Mouse (Mus musculus) ES-Bruce4 (cell line): Measurements from ENCODE around the gene Anpep. TPM values are rescaled to one million over a fixed set of nuclear protein-coding genes. Genes with fewer than 3 reads are reported as not detected.

Experiments used
- H3K27ac ChIP-seq: 2 replicates; pipeline ENCODE4 v1.5.1; 2012; ENCODE audit warnings: low read length, inconsistent platforms; ENCODE audit not compliant: insufficient read depth
- H3K27me3 ChIP-seq: 2 replicates; pipeline ENCODE4 v1.6.1; 2012; ENCODE audit warnings: mild to moderate bottlenecking, low read length, inconsistent platforms; ENCODE audit not compliant: control insufficient read depth, poor library complexity, insufficient read depth, severe bottlenecking
- H3K36me3 ChIP-seq: 2 replicates; pipeline ENCODE4 v1.6.1; 2012; ENCODE audit warnings: inconsistent platforms, mild to moderate bottlenecking, low read length, moderate library complexity; ENCODE audit not compliant: control insufficient read depth, poor library complexity, insufficient read depth, severe bottlenecking
- H3K4me1 ChIP-seq: one replicate; pipeline ENCODE4 v1.8.1; 2011; ENCODE audit warnings: low read length; ENCODE audit not compliant: control insufficient read depth, insufficient read depth
- H3K4me3 ChIP-seq: 2 replicates; pipeline ENCODE4 v1.5.1; 2011; ENCODE audit warnings: low read depth, mild to moderate bottlenecking, low read length
- H3K9ac ChIP-seq: 2 replicates; pipeline ENCODE4 v1.6.1; 2012; ENCODE audit warnings: low read depth, mild to moderate bottlenecking, inconsistent platforms; ENCODE audit not compliant: poor library complexity, severe bottlenecking
- H3K9me3 ChIP-seq: replicated peaks from 2 replicates; pipeline ENCODE4 v1.6.1; 2012; ENCODE audit warnings: mild to moderate bottlenecking, low read length, inconsistent platforms; ENCODE audit not compliant: control insufficient read depth, poor library complexity, insufficient read depth, severe bottlenecking
- CTCF ChIP-seq: IDR thresholded peaks from one replicate; pipeline ENCODE4 v1.8.1; 2011; ENCODE audit warnings: low read depth, low read length
- EP300 ChIP-seq: IDR thresholded peaks from 2 replicates; pipeline ENCODE4 v1.6.1; 2011; ENCODE audit warnings: low read depth, low read length; ENCODE audit not compliant: insufficient read depth
- POLR2A ChIP-seq: IDR thresholded peaks from one replicate; pipeline ENCODE4 v1.8.1; 2011; ENCODE audit warnings: low read length; ENCODE audit not compliant: insufficient read depth
- polyA plus RNA-seq: library from polyadenylated mRNA; stranded (reverse); fragments of >200 nt; gene quantifications from 2 replicates; pipeline ENCODE4 v1.2.4, GENCODE M21; 2011; ENCODE audit warnings: low read depth; ENCODE audit not compliant: missing spikeins, insufficient read depth, insufficient read length

Anpep gene
- polyA plus RNA-seq, 1 experiment, result 9.7 TPM

GRCm38 (mm10) chr7:79871797-79872345 is 11.0 kb upstream of the Anpep start:
- no peak for TF ChIP-seq EP300
- TF ChIP-seq CTCF, result no peak
- TF ChIP-seq POLR2A, result no peak
- Histone ChIP-seq H3K9me3 (no peaks in the 10 kb centered on the region), H3K36me3 (no peaks in the 10 kb centered on the region), H3K27ac (no peak overlapping the region), H3K4me1 (peaks cover 7% of the 10 kb centered on the region), H3K27me3 (no peaks in the 10 kb centered on the region), H3K9ac (no peak overlapping the region), H3K4me3 (no peak overlapping the region)

DNA sequence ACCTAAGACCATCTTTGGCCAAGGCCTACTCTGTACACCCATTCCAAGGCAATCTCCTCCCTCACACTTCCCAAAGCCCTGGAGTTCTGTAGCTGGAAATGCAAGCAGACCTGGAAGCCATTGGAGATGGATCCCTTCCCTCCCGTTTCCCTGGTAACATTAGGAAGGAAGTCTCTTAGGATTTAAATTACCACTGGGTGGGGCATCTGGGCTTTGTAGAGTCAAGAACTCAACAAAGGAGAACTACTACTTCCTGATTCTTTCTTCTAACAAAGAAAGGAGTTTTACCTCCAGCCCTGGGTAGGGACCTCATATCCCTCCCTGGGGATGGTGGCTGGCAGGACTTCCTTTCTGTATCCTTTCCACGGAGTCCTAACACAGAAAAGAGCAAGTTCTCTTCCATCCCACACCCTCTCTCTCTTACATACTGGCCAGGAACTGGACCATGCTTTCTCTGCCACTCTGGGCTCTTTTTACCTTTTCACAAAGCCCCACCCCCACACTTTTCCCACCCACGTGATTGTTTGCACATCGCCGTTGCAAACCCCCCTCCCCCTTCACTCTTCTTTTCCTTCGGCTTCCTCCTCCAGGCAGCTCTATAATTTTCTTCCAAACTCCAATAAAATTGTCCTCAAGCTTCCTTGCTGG is 8.3 kb upstream of the Anpep start:
- 0 out of 2 replicates have a peak overlapping the region, but pooled peaks have one; percentile 7 for H3K9ac ChIP-seq
- TF ChIP-seq EP300 (no peak), CTCF (no peak), POLR2A (no peak)
- no peak overlapping the region for H3K4me3 ChIP-seq
- H3K9me3 ChIP-seq, result no peaks in the 10 kb centered on the region
- peaks cover 7% of the 10 kb centered on the region for H3K4me1 ChIP-seq
- H3K27me3 ChIP-seq, result no peaks in the 10 kb centered on the region
- no peaks in the 10 kb centered on the region for H3K36me3 ChIP-seq
- peak overlapping the region; percentile 49 for H3K27ac ChIP-seq

GRCm38 (mm10) chr7:79868475-79868874 is 7.6 kb upstream of the Anpep start:
- no peak for TF ChIP-seq POLR2A
- no peaks in the 10 kb centered on the region for H3K36me3 ChIP-seq
- H3K27me3 ChIP-seq, result no peaks in the 10 kb centered on the region
- no peaks in the 10 kb centered on the region for H3K9me3 ChIP-seq
- peaks cover 7% of the 10 kb centered on the region for H3K4me1 ChIP-seq
- H3K9ac ChIP-seq, result no peak overlapping the region; the same call in 1 of the 2 replicates
- H3K27ac ChIP-seq, result peak overlapping the region; percentile 49
- no peak overlapping the region for H3K4me3 ChIP-seq

GRCm38 (mm10) chr7:79867861-79868260 is 7.0 kb upstream of the Anpep start:
- Histone ChIP-seq H3K9ac (no peak overlapping the region; the same call in 1 of the 2 replicates), H3K36me3 (no peaks in the 10 kb centered on the region), H3K9me3 (no peaks in the 10 kb centered on the region), H3K27ac (no peak overlapping the region), H3K27me3 (no peaks in the 10 kb centered on the region), H3K4me3 (no peak overlapping the region), H3K4me1 (peaks cover 7% of the 10 kb centered on the region)
- TF ChIP-seq EP300 (no peak), CTCF (no peak), POLR2A (no peak)

DNA sequence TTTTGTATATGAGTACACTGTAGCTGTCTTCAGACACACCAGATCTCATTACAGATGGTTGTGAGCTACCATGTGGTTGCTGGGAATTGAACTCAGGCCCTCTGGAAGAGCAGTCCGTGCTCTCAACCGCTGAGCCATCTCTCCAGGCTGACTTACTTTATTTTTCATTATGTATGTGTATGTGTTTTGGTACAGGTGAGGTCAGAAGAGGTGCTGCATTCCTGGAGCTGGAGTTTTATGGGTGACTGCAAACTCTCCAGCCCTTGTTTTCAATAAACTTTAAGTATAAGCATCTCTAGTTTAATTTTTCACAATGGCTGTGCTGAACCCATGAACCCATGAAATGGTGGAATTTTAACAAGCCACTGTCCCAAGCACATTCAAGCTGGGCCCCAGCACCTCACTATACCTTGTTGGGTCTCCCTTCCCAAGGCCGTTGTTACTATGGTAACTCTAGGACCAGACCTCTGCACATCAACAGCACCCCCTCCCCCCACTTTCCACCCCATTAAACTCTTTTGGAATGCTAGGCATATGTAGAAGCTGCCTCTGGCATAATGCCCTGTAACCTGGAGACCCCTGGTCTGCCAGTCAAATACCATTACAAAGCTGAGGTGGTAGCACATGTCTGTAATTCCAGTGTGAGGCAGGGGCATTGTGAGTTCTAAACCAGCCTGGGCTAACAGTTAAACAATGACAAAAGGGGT is 5.6 kb upstream of the Anpep start:
- Histone ChIP-seq H3K9ac (no peak overlapping the region), H3K4me3 (no peak overlapping the region), H3K27ac (no peak overlapping the region), H3K4me1 (peaks cover 13% of the 10 kb centered on the region), H3K27me3 (no peaks in the 10 kb centered on the region), H3K9me3 (no peaks in the 10 kb centered on the region), H3K36me3 (no peaks in the 10 kb centered on the region)
- TF ChIP-seq EP300, result no peak
- TF ChIP-seq CTCF, result no peak
- no peak for TF ChIP-seq POLR2A

DNA sequence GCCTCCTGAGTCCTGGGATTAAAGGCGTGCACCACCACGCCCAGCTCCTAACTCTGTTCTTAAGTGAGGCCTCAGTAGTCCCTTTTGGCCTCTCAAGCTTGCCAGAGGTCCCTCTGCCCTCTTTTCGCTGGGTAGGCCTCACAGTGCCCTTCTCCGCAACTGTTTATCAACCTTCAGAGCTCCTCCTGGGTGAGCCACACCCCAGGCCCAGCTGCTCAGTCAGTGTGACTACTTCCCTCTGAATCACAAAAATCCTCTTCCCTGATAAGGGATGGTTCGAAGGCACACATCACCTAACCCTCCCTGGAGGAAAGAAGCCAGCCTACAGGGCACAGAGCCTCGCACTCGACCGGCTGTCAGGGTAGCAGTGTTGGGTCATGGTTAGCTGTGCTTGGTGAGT is 935 bp upstream of the Anpep start:
- H3K27me3 ChIP-seq, result no peaks in the 10 kb centered on the region
- H3K27ac ChIP-seq, result no peak overlapping the region
- H3K4me1 ChIP-seq, result peaks cover 10% of the 10 kb centered on the region
- H3K9me3 ChIP-seq, result no peaks in the 10 kb centered on the region
- H3K9ac ChIP-seq, result no peak overlapping the region
- no peaks in the 10 kb centered on the region for H3K36me3 ChIP-seq
- TF ChIP-seq POLR2A, result no peak
- TF ChIP-seq EP300, result no peak
- no peak for TF ChIP-seq CTCF
- no peak overlapping the region for H3K4me3 ChIP-seq
